Mouse (Mus musculus): ENCODE results near the gene Olfr101.

Gene Olfr101

GRCm38 (mm10) chr17:37304213-37304612 lies at the start of gene Olfr101:
Gene Olfr101, minus strand, starts transcription at chr17:37304313.
- DNase-seq (ENCODE audit: low spot score) = no peak

GRCm38 (mm10) chr17:37339598-37339997 lies 35.5 kb upstream of the Olfr101 start, which contains the start of gene Olfr103:
Gene Olfr103, minus strand, starts transcription at chr17:37339698.
- DNase-seq (ENCODE audit: low spot score) = no peak

- DNase-seq (ENCODE audit: low spot score) = no peak
Observed at GRCm38 (mm10) chr17:37316954-37317353, 12.8 kb upstream of the Olfr101 start, which contains the start of gene Olfr102. Gene Olfr102, minus strand, starts transcription at chr17:37317054.

- DNase-seq (ENCODE audit: low spot score) = no peak
Observed at GRCm38 (mm10) chr17:37310146-37310699, 6.1 kb upstream of the Olfr101 start.

- no peak for DNase-seq (ENCODE audit: low spot score)
Observed at GRCm38 (mm10) chr17:37308483-37308882, 4.4 kb upstream of the Olfr101 start.

GRCm38 (mm10) chr17:37283360-37283759 lies 20.8 kb downstream of the Olfr101 start, which contains the start of gene Olfr99:
Gene Olfr99, minus strand, starts transcription at chr17:37283460.
- DNase-seq (ENCODE audit: low spot score) = no peak

- DNase-seq (ENCODE audit: low spot score) = no peak
Observed at GRCm38 (mm10) chr17:37280331-37280730, 23.8 kb downstream of the Olfr101 start.

- no peak for DNase-seq (ENCODE audit: low spot score)
Observed at GRCm38 (mm10) chr17:37276573-37276972, 27.5 kb downstream of the Olfr101 start.

GRCm38 (mm10) chr17:37275626-37276248 lies 28.4 kb downstream of the Olfr101 start:
- DNase-seq (ENCODE audit: low spot score) = no peak

GRCm38 (mm10) chr17:37270702-37271092 lies 33.4 kb downstream of the Olfr101 start:
- peak; percentile 19 for DNase-seq (ENCODE audit: low spot score)

GRCm38 (mm10) chr17:37270058-37270701 lies 33.9 kb downstream of the Olfr101 start, which contains the start of gene H2-M3:
Gene H2-M3, plus strand, starts transcription at chr17:37270220.
- DNase-seq (ENCODE audit: low spot score) = peak; percentile 61

GRCm38 (mm10) chr17:37263626-37264025 lies 40.5 kb downstream of the Olfr101 start, which contains the start of gene Olfr98:
Gene Olfr98, minus strand, starts transcription at chr17:37263749.
- DNase-seq (ENCODE audit: low spot score) = no peak

- no peak for DNase-seq (ENCODE audit: low spot score)
Observed at GRCm38 (mm10) chr17:37250544-37250943, 53.6 kb downstream of the Olfr101 start.

- no peak for DNase-seq (ENCODE audit: low spot score)
Observed at GRCm38 (mm10) chr17:37249460-37249859, 54.7 kb downstream of the Olfr101 start.
